Mouse (Mus musculus) T-cell, adult 2 months (primary cell): ENCODE measurements around the gene P4htm.

Experiments
- DNase-seq: peaks from one replicate; pipeline ENCODE4 v3.0.0; 2022; ENCODE audit warnings: low spot score

P4htm gene

DNA sequence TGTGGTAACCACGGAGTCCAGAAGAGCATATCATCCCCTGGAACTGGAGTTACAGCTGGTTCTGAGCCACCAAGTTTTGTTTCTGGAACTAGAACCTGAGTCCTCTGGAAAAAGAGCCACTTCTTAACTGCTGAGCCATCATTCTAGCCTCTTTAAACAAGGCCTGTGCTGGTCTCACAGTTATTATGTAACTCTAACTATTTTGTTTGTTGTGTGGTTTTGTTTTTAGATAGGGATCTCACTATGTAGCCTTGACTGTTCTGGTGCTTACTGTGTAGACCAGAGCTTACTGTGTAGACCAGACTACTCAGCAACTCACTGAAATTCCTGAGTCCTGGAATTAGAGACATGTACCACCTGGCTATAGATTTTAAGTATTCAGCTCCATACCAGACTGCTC, 50.6 kb downstream of the P4htm start:
- no peak for DNase-seq

DNA sequence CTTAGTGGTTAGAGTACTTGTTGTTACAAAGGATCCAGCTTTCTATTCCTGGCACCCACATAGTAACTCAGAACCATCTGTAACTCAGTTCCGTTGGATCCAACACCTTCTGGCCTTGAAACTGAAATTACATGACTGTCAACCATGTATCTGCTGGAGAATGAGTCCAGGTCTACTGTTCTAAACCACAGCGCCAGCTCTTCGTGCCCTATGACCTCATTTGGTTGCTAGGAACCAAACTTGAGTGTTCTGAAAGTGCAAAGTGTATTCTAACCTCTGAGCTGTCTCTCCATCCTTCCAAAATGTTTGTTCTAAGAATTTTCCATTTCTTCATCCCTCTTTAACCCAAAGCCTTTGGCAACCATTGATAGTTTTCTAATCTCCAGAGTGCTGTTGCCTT, 51.5 kb downstream of the P4htm start:
- no peak for DNase-seq

GRCm38 (mm10) chr9:108540846-108541245, 56.6 kb downstream of the P4htm start:
- DNase-seq = peak; percentile 34

DNA sequence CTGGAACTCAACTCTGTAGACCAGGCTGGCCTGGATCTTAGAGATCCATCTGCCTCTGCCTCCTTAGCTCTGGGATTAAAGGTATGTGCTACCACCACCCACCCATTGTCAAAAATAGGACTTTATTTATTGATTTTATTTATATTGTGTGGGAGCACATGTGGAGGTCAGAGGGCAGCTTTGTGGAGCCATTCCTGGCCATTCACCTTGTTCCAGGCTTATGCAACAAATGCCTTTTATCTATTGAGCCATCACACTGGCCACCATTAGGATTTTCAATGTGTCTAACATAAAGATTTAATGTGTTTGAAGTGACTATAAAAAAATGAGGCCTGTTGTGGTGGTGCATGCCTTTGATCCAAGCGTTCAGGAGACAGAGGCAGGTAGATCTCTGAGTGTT, 66.0 kb downstream of the P4htm start:
- DNase-seq = no peak

DNA sequence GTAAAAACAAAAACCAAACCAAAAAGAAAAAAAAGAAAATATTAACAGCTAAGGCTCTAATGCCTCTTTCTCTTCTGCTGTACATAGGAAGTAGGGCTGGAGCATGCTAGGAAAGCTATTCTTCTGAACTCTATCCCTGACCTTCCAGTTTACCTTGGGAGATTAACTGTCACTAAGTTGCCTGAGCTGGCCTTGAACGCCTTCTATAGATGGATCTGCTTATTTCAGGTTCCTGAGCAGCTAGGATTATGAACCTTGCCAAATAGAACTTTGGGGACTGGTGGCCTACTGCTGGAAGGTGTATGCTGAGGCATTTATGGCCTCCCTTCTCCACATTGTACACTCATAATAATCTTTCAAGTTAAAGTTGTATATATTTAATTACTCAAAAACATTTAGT, 66.5 kb downstream of the P4htm start:
- no peak for DNase-seq
